Mouse (Mus musculus) lung, embryonic 15.5 days (tissue): ENCODE data around the gene Serp1. TPM values are rescaled to one million over a fixed set of nuclear protein-coding genes. Genes with fewer than 3 reads are reported as not detected.
"Not testable (repeated sequence)": the region's sequence is repeated elsewhere in the genome, so short reads cannot be mapped to it uniquely, and the experiment has no call there.

Experiments
- ATAC-seq: fragments of 200-750 bp; cut with Nextera tagmentation; 2 replicates; pipeline ENCODE4 v1.8.0; 2017; ENCODE audit warnings: moderate number of reproducible peaks, borderline replicate concordance; ENCODE audit not compliant: low FRiP score, low TSS enrichment; ENCODE audit errors: extremely low read depth
- H3K27ac ChIP-seq: fragments of 300-500 bp; sonication (generic); 2 replicates; pipeline ENCODE4 v1.5.1; 2015; ENCODE audit warnings: moderate library complexity, mild to moderate bottlenecking, inconsistent platforms
- H3K27me3 ChIP-seq: fragments of 300-500 bp; sonication (generic); 2 replicates; pipeline ENCODE4 v1.6.1; 2015; ENCODE audit warnings: inconsistent platforms
- H3K36me3 ChIP-seq: fragments of 300-500 bp; sonication (generic); 2 replicates; pipeline ENCODE4 v1.6.1; 2015; ENCODE audit warnings: inconsistent platforms
- H3K4me1 ChIP-seq: fragments of 300-500 bp; sonication (generic); 2 replicates; pipeline ENCODE4 v1.6.1; 2015; ENCODE audit warnings: inconsistent platforms
- H3K4me2 ChIP-seq: fragments of 300-500 bp; sonication (generic); 2 replicates; pipeline ENCODE4 v1.6.1; 2015; ENCODE audit warnings: inconsistent platforms, mild to moderate bottlenecking, moderate library complexity
- H3K4me3 ChIP-seq: fragments of 300-500 bp; sonication (generic); 2 replicates; pipeline ENCODE4 v1.5.1; 2015; ENCODE audit warnings: mild to moderate bottlenecking, inconsistent platforms
- H3K9ac ChIP-seq: fragments of 300-500 bp; sonication (generic); 2 replicates; pipeline ENCODE4 v1.6.1; 2015; ENCODE audit warnings: inconsistent platforms
- H3K9me3 ChIP-seq: fragments of 300-500 bp; sonication (generic); 2 replicates; pipeline ENCODE4 v1.6.1; 2016; ENCODE audit warnings: inconsistent platforms
- WGBS: fragments of 180-500 bp; shearing (Covaris S2); methylation state at CpG from one replicate; pipeline ENCODE4 v1.1.7; 2015; 5-methylcytosine and 5-hydroxymethylcytosine counted together
- polyA plus RNA-seq: library from polyadenylated mRNA; unstranded; fragments of >200 nt; fragmentation: Nextera tagmentation; extraction: Ambion mirVana; gene quantifications from 2 replicates; pipeline ENCODE4 v1.2.1, GENCODE M21; 2015

Serp1 gene
- polyA plus RNA-seq, 1 experiment from 2014 or later, result 145 TPM

DNA sequence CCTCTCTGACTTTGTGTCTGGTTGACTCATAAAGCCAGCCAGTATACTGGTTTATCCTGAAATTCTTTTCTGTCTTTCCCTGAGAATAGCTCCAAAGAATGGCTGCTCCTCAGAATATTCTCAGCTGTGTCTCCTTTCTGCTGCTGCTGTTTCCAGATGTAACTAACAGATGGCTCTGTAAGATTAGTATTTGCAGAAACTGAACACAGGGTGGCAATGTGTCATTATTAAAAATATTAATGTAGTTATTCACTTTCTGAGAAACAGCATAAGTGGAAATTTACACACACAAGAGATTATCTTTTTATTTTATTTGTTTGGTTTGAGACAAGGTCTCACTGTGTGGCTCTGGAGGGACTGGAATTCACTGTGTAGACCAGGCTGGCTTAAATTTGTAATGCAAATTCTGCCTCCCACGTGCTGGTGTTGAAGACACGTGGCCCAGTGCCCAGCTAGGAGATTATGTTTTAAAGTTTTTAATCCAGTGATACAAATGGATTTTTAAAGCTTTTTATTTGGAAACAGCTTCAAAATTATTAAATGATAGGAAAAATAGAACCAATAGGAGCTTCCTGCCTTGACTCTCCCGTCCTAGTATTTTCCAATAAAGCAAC is 21.9 kb downstream of the Serp1 start:
- no peak overlapping the region for H3K4me2 ChIP-seq
- no peaks in the 10 kb centered on the region for H3K36me3 ChIP-seq
- no peak for ATAC-seq
- H3K9me3 ChIP-seq, result no peaks in the 10 kb centered on the region
- H3K27me3 ChIP-seq, result no peaks in the 10 kb centered on the region
- WGBS, result 55% methylated on average over 3 of the region's 3 CpGs
- no peaks in the 10 kb centered on the region for H3K4me1 ChIP-seq
- no peak overlapping the region for H3K4me3 ChIP-seq
- H3K9ac ChIP-seq, result no peak overlapping the region
- no peak overlapping the region for H3K27ac ChIP-seq

DNA sequence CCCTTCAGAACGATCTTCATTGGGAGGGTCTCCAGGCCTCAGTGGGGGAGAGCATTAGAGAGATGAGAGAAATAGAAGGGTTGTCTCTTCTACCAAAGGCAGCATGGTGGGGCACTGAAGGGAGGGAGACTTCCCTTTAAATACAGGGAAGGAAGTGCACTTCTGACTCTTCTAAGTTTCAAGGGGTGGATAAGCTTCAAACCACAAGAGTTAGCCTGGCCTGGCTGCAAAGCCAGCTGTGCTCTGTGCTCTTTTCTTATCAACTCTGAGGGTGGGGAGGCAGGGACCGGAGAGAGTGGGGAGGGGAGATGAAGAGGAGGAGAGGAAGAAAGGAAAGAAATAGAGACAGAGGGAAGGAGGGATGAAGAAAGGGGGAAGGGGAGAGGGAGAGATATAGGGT is 23.7 kb downstream of the Serp1 start:
- Histone ChIP-seq H3K4me2 (no peak overlapping the region), H3K9ac (no peak overlapping the region), H3K4me1 (no peaks in the 10 kb centered on the region), H3K27me3 (no peaks in the 10 kb centered on the region), H3K9me3 (no peaks in the 10 kb centered on the region), H3K27ac (no peak overlapping the region), H3K4me3 (no peak overlapping the region), H3K36me3 (no peaks in the 10 kb centered on the region)
- WGBS, result 45% methylated on average over 2 of the region's 2 CpGs
- ATAC-seq, result no peak

DNA sequence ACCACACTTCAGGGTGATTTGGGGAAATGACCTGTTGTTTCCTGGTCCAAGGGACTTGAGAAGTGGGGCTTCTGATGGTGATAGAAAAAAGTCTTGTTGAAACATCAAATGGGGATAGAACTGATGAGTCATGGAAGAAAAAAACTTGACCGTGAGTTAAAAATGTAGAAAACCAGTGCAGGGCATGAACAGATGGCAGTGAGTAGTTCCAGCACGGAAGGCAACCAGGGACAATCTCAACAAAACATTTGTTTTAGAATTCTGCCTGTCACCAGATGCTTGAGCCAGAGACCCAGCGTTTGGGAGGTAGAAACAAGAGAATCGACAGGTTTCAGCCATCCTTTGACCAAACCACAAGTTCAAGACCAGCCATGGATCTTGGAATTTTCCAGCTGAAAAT is 32.1 kb downstream of the Serp1 start:
- 74% methylated on average over 4 of the region's 4 CpGs for WGBS
- no peaks in the 10 kb centered on the region for H3K27me3 ChIP-seq
- no peak for ATAC-seq
- H3K9ac ChIP-seq, result no peak overlapping the region
- no peaks in the 10 kb centered on the region for H3K4me1 ChIP-seq
- no peaks in the 10 kb centered on the region for H3K36me3 ChIP-seq
- H3K4me3 ChIP-seq, result no peak overlapping the region
- no peaks in the 10 kb centered on the region for H3K9me3 ChIP-seq
- no peak overlapping the region for H3K27ac ChIP-seq
- no peak overlapping the region for H3K4me2 ChIP-seq

DNA sequence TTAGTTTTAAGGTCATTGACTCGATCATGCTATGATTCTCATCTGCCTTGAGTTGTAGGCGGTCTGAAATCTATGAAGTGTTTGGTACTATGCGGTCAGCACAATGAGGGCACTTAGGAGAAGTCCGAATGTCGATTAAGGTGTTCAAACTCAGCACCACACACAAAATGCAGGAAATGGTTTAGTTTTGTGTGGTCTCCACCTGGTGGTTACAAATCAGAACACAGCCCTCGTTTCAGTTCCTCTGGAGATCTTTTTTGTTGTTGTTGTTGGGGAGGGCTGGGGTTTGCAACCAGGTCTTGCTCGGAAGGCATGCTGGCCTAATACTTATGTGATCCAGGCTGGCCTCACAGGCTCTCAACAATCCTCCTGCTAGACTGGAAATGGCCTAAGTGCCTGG is 34.9 kb downstream of the Serp1 start:
- no peak overlapping the region for H3K9ac ChIP-seq
- no peak overlapping the region for H3K27ac ChIP-seq
- H3K4me1 ChIP-seq, result no peaks in the 10 kb centered on the region
- H3K27me3 ChIP-seq, result no peaks in the 10 kb centered on the region
- no peaks in the 10 kb centered on the region for H3K9me3 ChIP-seq
- no peak overlapping the region for H3K4me3 ChIP-seq
- H3K4me2 ChIP-seq, result no peak overlapping the region
- 71% methylated on average over 7 of the region's 7 CpGs for WGBS
- no peaks in the 10 kb centered on the region for H3K36me3 ChIP-seq
- no peak for ATAC-seq

DNA sequence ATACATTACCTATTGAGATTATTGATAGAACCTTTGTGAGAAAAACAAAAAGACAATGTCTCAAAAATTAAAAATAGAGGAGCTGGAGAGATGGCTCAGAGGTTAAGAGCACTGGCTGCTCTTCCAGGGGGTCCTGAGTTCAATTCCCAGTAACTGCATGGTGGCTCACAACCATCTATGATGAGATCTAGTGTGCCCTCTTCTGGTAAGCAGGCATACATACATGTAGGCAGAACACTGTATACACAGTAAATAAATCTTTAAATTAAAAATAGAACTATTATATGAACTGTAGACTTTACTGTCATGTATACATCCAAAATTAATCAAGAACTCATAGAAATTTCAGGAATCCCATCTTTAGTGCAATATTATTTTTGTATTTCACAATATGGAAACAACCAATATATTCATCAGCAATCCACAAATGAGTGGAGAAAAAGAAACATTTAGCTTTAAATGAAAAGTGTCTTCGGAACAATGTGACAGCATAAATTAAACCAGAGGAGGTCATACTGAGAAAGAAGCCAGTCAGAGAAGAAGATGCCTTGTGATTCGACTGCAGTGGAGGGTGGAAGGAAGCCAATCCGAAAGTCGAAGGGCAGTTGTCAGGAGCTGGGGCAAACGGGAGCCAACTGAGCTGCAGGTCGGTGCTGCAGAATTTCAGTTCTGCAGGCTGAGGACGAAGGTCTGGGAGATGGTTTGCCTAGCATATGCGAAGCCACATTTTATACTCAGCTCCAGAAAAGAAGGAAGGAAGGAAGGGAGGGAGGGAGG is 37.5 kb downstream of the Serp1 start:
- no peak for ATAC-seq
- no peak overlapping the region for H3K4me3 ChIP-seq
- no peak overlapping the region for H3K4me2 ChIP-seq
- 72% methylated on average over 6 of the region's 8 CpGs for WGBS
- no peaks in the 10 kb centered on the region for H3K27me3 ChIP-seq
- H3K4me1 ChIP-seq, result no peaks in the 10 kb centered on the region
- H3K27ac ChIP-seq, result no peak overlapping the region
- H3K9me3 ChIP-seq, result no peaks in the 10 kb centered on the region
- H3K36me3 ChIP-seq, result no peaks in the 10 kb centered on the region
- H3K9ac ChIP-seq, result no peak overlapping the region

DNA sequence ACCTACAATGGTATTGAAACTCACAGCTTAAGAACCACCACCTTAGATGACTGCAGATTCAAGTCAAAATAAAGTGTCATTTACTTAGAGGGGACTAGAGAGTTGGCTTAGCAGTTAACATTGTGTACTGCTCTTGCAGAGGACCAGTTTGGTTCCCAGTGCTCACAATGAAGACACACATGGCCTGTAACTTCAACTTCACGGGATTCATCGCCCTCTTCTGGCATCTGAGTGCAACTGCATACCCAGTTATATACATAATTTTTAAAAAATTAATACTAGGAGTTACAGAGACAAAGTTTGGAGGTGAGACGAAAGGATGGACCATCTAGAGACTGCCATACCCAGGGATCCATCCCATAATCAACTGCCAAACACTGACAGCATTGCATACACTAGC is 38.6 kb downstream of the Serp1 start:
- H3K27ac ChIP-seq, result no peak overlapping the region
- no peaks in the 10 kb centered on the region for H3K4me1 ChIP-seq
- no peaks in the 10 kb centered on the region for H3K9me3 ChIP-seq
- H3K27me3 ChIP-seq, result no peaks in the 10 kb centered on the region
- no peak overlapping the region for H3K4me3 ChIP-seq
- H3K9ac ChIP-seq, result no peak overlapping the region
- H3K4me2 ChIP-seq, result no peak overlapping the region
- H3K36me3 ChIP-seq, result no peaks in the 10 kb centered on the region
- 60% methylated on average over 3 of the region's 3 CpGs for WGBS
- no peak for ATAC-seq

DNA sequence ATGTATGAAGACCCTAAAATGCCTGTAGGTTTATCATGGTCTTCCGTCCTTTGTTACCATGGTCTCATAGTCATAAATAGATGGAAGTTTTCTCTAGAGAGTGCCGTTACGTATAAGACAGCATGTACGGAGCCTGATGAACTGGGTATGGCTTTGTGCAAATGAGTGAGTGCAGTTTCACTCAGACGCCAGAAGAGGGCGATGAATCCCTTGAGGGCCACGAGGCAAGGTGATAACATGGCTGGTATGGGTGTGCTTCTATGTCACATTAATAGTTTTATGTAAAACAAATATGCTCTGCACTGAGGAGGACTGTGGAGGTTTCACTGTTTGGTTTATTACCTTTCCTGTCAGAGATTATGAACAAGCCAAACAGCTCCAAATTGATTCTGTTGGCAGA is 39.8 kb downstream of the Serp1 start:
- no peak for ATAC-seq
- Histone ChIP-seq H3K4me2 (no peak overlapping the region), H3K27me3 (no peaks in the 10 kb centered on the region), H3K4me3 (no peak overlapping the region), H3K4me1 (no peaks in the 10 kb centered on the region), H3K36me3 (no peaks in the 10 kb centered on the region), H3K9me3 (no peaks in the 10 kb centered on the region), H3K9ac (no peak overlapping the region), H3K27ac (no peak overlapping the region)
- 64% methylated on average over 7 of the region's 7 CpGs for WGBS

DNA sequence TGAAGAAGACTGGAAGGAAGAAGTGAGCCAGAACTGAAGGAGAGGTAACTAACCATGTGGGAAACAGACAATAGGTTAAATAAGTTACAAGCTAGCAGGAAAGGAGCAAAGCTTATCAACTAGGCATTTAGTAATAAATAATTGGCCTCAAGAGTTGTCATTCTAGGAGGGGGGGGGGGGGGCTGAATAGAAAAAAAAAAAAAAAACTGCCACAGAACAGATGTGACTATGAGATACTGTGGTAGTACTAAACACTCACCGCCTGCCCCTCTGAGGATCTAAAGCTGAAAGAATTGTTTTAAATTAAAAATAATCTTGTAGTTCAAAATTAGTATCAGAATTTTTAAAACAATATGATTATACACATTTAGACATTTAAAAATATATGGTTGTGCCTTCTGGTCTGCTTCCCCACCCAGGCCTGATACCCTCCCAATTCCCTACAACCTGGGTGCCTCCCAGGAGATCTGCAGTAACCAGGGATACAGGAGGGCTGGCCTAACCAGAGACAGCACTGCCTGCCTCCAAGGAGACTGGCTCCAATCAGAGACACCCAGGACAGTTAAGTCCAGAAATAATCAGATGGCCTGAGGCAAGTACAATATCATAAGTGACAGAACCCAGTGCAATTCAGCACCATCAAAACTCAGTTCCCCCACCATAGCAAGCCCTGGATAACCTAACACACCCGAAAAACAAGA is 46.8 kb downstream of the Serp1 start:
- WGBS, result 81% methylated on average over 2 of the region's 2 CpGs
- H3K4me3 ChIP-seq, result no peak overlapping the region
- ATAC-seq, result no peak

DNA sequence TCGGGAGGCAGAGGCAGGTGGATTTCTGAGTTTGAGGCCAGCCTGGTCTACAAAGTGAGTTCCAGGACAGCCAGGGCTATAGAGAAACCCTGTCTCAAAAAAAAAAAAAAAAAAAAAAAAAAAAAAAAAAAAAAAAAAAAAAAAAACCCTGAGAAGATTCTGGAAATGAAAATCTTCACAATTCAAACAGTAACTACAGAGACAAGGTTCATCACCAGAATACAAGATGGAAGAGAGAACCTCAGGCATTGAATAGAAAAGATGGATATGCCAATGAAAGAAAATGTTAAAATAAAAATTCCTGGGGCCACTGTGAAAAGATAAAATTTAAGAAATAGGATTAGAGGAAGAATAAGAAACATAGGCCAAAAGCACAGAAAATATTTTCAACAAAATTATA is 50.4 kb downstream of the Serp1 start:
- not testable (repeated sequence) for H3K4me2 ChIP-seq, H3K9me3 ChIP-seq, H3K4me3 ChIP-seq, H3K27ac ChIP-seq, H3K9ac ChIP-seq, H3K4me1 ChIP-seq, H3K27me3 ChIP-seq, ATAC-seq, H3K36me3 ChIP-seq
- 73% methylated on average over 1 of the region's 1 CpGs for WGBS

More for the DNA sequence above, 46.8 kb downstream of the Serp1 start:
- H3K36me3 ChIP-seq, result no peaks in the 10 kb centered on the region
- H3K4me2 ChIP-seq, result no peak overlapping the region
- no peak overlapping the region for H3K9ac ChIP-seq
- no peaks in the 10 kb centered on the region for H3K27me3 ChIP-seq
- no peaks in the 10 kb centered on the region for H3K4me1 ChIP-seq
- H3K9me3 ChIP-seq, result no peaks in the 10 kb centered on the region
- no peak overlapping the region for H3K27ac ChIP-seq

Other genes starting within 250 kb of the Serp1 start
- 9.1 and 9.2 TPM in 2 replicates for gene Tsc22d2, start 111.2 kb downstream of the Serp1 start, polyA plus RNA-seq
- 55.5 and 55.6 TPM in 2 replicates for gene Eif2a, start 71 bp downstream of the Serp1 start, polyA plus RNA-seq
- 17.7 and 19.6 TPM in 2 replicates for gene Selenot, start 50.7 kb upstream of the Serp1 start, polyA plus RNA-seq
- not detected in 2 replicates for gene Erich6, start 111.3 kb upstream of the Serp1 start, polyA plus RNA-seq
- gene Siah2, start 166.5 kb upstream of the Serp1 start, polyA plus RNA-seq, result 5.0 and 5.2 TPM in 2 replicates